Mouse (Mus musculus) retina, embryonic 14.5 days (tissue): ENCODE data around the gene Scn10a.

Experiments
- DNase-seq: peaks from one replicate; pipeline ENCODE4 v3.0.0-alpha.2; 2015; ENCODE audit warnings: low spot score

Scn10a gene

GRCm38 (mm10) chr9:119719222-119719621 is at the start of gene Scn10a:
Scn10a (minus strand) TSS chr9:119719322.
- no peak for DNase-seq

GRCm38 (mm10) chr9:119768585-119768984 is 49.5 kb upstream of the Scn10a start:
- DNase-seq = peak; percentile 38

- DNase-seq = no peak
Measured at GRCm38 (mm10) chr9:119760226-119760625, 41.1 kb upstream of the Scn10a start.

- no peak for DNase-seq
Measured at GRCm38 (mm10) chr9:119759457-119759856, 40.3 kb upstream of the Scn10a start.

- DNase-seq = peak; percentile 75
Measured at GRCm38 (mm10) chr9:119751507-119751906, 32.4 kb upstream of the Scn10a start.

GRCm38 (mm10) chr9:119749112-119749511 is 30.0 kb upstream of the Scn10a start:
- DNase-seq = no peak

GRCm38 (mm10) chr9:119743900-119744299 is 24.8 kb upstream of the Scn10a start:
- no peak for DNase-seq

GRCm38 (mm10) chr9:119743312-119743711 is 24.2 kb upstream of the Scn10a start:
- no peak for DNase-seq

- DNase-seq = no peak
Measured at GRCm38 (mm10) chr9:119741101-119741786, 22.1 kb upstream of the Scn10a start.

GRCm38 (mm10) chr9:119728412-119729097 is 9.4 kb upstream of the Scn10a start:
- DNase-seq = no peak

- DNase-seq = no peak
Measured at GRCm38 (mm10) chr9:119726990-119727389, 7.9 kb upstream of the Scn10a start.

GRCm38 (mm10) chr9:119725293-119725862 is 6.3 kb upstream of the Scn10a start:
- no peak for DNase-seq

- peak; percentile 80 for DNase-seq
Measured at GRCm38 (mm10) chr9:119706700-119707099, 12.4 kb downstream of the Scn10a start.

GRCm38 (mm10) chr9:119691505-119691904 is 27.6 kb downstream of the Scn10a start:
- no peak for DNase-seq

GRCm38 (mm10) chr9:119691001-119691400 is 28.1 kb downstream of the Scn10a start:
- DNase-seq = no peak

- DNase-seq = no peak
Measured at GRCm38 (mm10) chr9:119687893-119688292, 31.2 kb downstream of the Scn10a start.

- no peak for DNase-seq
Measured at GRCm38 (mm10) chr9:119686187-119686586, 32.9 kb downstream of the Scn10a start.

- DNase-seq = no peak
Measured at GRCm38 (mm10) chr9:119680896-119681295, 38.2 kb downstream of the Scn10a start.

GRCm38 (mm10) chr9:119664109-119664508 is 55.0 kb downstream of the Scn10a start:
- peak; percentile 28 for DNase-seq

GRCm38 (mm10) chr9:119656111-119656510 is 63.0 kb downstream of the Scn10a start:
- DNase-seq = no peak

GRCm38 (mm10) chr9:119653758-119654157 is 65.4 kb downstream of the Scn10a start:
- no peak for DNase-seq

GRCm38 (mm10) chr9:119646942-119647547 is 72.1 kb downstream of the Scn10a start:
- DNase-seq = peak; percentile 82

GRCm38 (mm10) chr9:119641985-119642384 is 77.1 kb downstream of the Scn10a start:
- peak; percentile 8 for DNase-seq
